Mouse (Mus musculus): Measurements from ENCODE around the gene Adgrb2.

GRCm38 (mm10) chr4:130054727-130055126, 70.1 kb downstream of the Adgrb2 start:
- TF ChIP-seq CTCF (conservative IDR thresholded peaks at IDR 0.05 in 1 of 2, IDR thresholded peaks at IDR 0.05 in 1 of 2; ENCODE audit: low read depth in 2 of 2, low read length in 2 of 2) = no peak
- no peak for TF ChIP-seq POLR2A (IDR thresholded peaks at IDR 0.05; ENCODE audit: low read depth, low read length)
- no peak for TF ChIP-seq UBTF (IDR thresholded peaks at IDR 0.05; ENCODE audit: low read depth, low read length)
- no peak for TF ChIP-seq RAD21 (IDR thresholded peaks at IDR 0.05; ENCODE audit: low read depth, low read length)

Data from CH12.LX (cell line).